Mouse (Mus musculus): ENCODE data around the gene Elf2.
A peak's percentile ranks its signal among the peaks of the same experiment; 100 is the strongest.
"Not testable (repeated sequence)": the region's sequence is repeated elsewhere in the genome, so short reads cannot be mapped to it uniquely, and the experiment has no call there.

The Elf2 gene

GRCm38 (mm10) chr3:51230146-51230835 is 110.2 kb downstream of the Elf2 start:
- DNase-seq = no peak

GRCm38 (mm10) chr3:51229226-51229625 is 111.2 kb downstream of the Elf2 start:
- no peak for DNase-seq

- DNase-seq = peak; percentile 72
Observed at GRCm38 (mm10) chr3:51228821-51229205, 111.7 kb downstream of the Elf2 start.

GRCm38 (mm10) chr3:51228038-51228820 is 112.2 kb downstream of the Elf2 start:
- DNase-seq = peak; percentile 57

GRCm38 (mm10) chr3:51226601-51227000 is 113.9 kb downstream of the Elf2 start:
- no peak for DNase-seq

GRCm38 (mm10) chr3:51225979-51226378 is 114.5 kb downstream of the Elf2 start:
- no peak for DNase-seq

GRCm38 (mm10) chr3:51225226-51225750 is 115.2 kb downstream of the Elf2 start:
- DNase-seq = no peak

- peak; percentile 99 for DNase-seq
Observed at GRCm38 (mm10) chr3:51224363-51225225, 115.9 kb downstream of the Elf2 start, which contains the start of gene Noct. Gene Noct (plus strand): TSS chr3:51224447.

GRCm38 (mm10) chr3:51223556-51223955 is 116.9 kb downstream of the Elf2 start:
- no peak for DNase-seq

GRCm38 (mm10) chr3:51222834-51223460 is 117.5 kb downstream of the Elf2 start:
- no peak for DNase-seq

GRCm38 (mm10) chr3:51222302-51222701 is 118.2 kb downstream of the Elf2 start:
- no peak for DNase-seq

GRCm38 (mm10) chr3:51221847-51222246 is 118.6 kb downstream of the Elf2 start:
- no peak for DNase-seq

- no peak for DNase-seq
Observed at GRCm38 (mm10) chr3:51220846-51221245, 119.6 kb downstream of the Elf2 start.

GRCm38 (mm10) chr3:51219213-51219612 is 121.2 kb downstream of the Elf2 start:
- no peak for DNase-seq

- not testable (repeated sequence) for DNase-seq
Observed at GRCm38 (mm10) chr3:51218385-51218784, 122.1 kb downstream of the Elf2 start.

GRCm38 (mm10) chr3:51216351-51216750 is 124.1 kb downstream of the Elf2 start:
- not testable (repeated sequence) for DNase-seq

GRCm38 (mm10) chr3:51215681-51216080 is 124.8 kb downstream of the Elf2 start:
- DNase-seq = no peak

- no peak for DNase-seq
Observed at GRCm38 (mm10) chr3:51213111-51213510, 127.4 kb downstream of the Elf2 start.

GRCm38 (mm10) chr3:51210485-51210884 is 130.0 kb downstream of the Elf2 start:
- no peak for DNase-seq

- DNase-seq = no peak
Observed at GRCm38 (mm10) chr3:51209503-51210314, 130.8 kb downstream of the Elf2 start.

- DNase-seq = no peak
Observed at GRCm38 (mm10) chr3:51208633-51209032, 131.8 kb downstream of the Elf2 start.

GRCm38 (mm10) chr3:51206521-51206920 is 133.9 kb downstream of the Elf2 start:
- no peak for DNase-seq

Measured in heart, adult 11 months (tissue).